Mouse (Mus musculus) myocyte (in vitro differentiated cells): ENCODE data around the gene Tspan33.

Source experiments
- E2F4 ChIP-seq: IDR thresholded peaks from one replicate; pipeline ENCODE4 v1.6.1; 2011; ENCODE audit warnings: mild to moderate bottlenecking, control low read depth, moderate library complexity; ENCODE audit not compliant: insufficient read depth
- MAX ChIP-seq: IDR thresholded peaks from one replicate; pipeline ENCODE4 v1.6.1; 2011; ENCODE audit warnings: low read depth, mild to moderate bottlenecking, control low read depth
- POLR2A ChIP-seq: IDR thresholded peaks from one replicate; pipeline ENCODE4 v1.6.1; 2011; ENCODE audit warnings: low read depth, mild to moderate bottlenecking, control low read depth, moderate library complexity; ENCODE audit not compliant: insufficient read length
- TCF12 ChIP-seq: IDR thresholded peaks from one replicate; pipeline ENCODE4 v1.6.1; 2011; ENCODE audit warnings: mild to moderate bottlenecking, control low read depth; ENCODE audit not compliant: poor library complexity, insufficient read depth, severe bottlenecking

- TF ChIP-seq TCF12 (no peak), POLR2A (no peak), MAX (no peak), E2F4 (no peak)
Measured at GRCm38 (mm10) chr6:29756476-29756875, 62.5 kb downstream of the Tspan33 start.
